Mouse (Mus musculus): ENCODE measurements at regions not wholly inside any gene's neighbourhood (a gene's known extent, or its start where the extent isn't known, plus 50 kb on each side); places are given as distances from the start of the nearest gene placed in this dataset.

DNA sequence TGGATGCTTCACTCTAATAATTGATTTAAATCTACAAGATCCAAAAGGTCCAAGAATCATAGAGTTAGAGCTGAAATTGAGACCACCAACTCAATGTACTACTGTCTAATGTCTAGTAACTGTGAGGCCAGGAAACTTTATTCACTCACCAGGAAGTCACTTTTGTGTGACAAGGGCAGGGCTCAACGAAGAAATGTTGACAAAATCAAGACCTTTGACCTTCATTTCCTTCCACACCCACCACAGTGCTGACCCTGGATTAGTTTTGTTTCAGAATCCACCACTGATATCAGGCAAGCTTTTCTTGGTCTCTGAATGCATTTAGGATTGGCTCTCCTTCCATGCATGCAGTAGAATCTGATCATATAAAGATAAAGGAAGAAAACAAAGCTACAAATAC lies 487.5 kb upstream of the Gm26657 start:
- no peak overlapping the region for H3K4me2 ChIP-seq (ENCODE audit: low read length)
- ATAC-seq (no peak), DNase-seq (ENCODE audit: low spot score) (no peak)
- no peaks in the 10 kb centered on the region for H3K4me1 ChIP-seq (ENCODE audit: control insufficient read depth, insufficient read depth, low read length)
- no peaks in the 10 kb centered on the region for H3K27me3 ChIP-seq (replicated peaks; ENCODE audit: control insufficient read depth, insufficient read depth, low read length)
- no peak overlapping the region for H3K27ac ChIP-seq (ENCODE audit: low read depth, low read length)
- no peaks in the 10 kb centered on the region for H3K9me3 ChIP-seq (replicated peaks; ENCODE audit: control insufficient read depth, low read length)
- WGBS: 54% methylated on average over 1 of the region's 1 CpGs
- no peak overlapping the region for H3K4me3 ChIP-seq (ENCODE audit: low read depth, low read length)
- no peak overlapping the region for H3K9ac ChIP-seq (ENCODE audit: low read length)
- H3K36me3 ChIP-seq (ENCODE audit: control insufficient read depth, insufficient read depth, low read length): no peaks in the 10 kb centered on the region

DNA sequence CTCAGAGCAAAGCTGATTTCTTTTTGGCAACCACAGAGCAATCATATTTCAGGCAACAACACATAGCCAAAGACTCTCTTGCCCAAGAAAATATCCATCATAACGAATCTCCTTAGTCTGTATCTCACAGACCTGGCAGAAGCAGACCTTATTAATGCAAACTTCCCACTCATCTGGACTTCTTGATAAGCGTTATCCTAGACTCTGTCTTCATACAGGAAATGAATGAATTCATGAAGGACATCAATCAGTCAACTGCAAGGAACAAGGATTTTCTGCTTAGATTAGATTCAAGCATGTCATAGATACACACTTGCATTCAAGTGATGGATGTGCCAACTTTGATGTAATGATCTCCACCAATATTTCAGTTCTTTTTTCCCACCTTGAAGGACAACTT lies 488.1 kb upstream of the Gm26657 start:
- ATAC-seq (no peak), DNase-seq (ENCODE audit: low spot score) (no peak)
- Histone ChIP-seq H3K36me3 (ENCODE audit: control insufficient read depth, insufficient read depth, low read length) (no peaks in the 10 kb centered on the region), H3K4me1 (ENCODE audit: control insufficient read depth, insufficient read depth, low read length) (no peaks in the 10 kb centered on the region), H3K27me3 (replicated peaks; ENCODE audit: control insufficient read depth, insufficient read depth, low read length) (no peaks in the 10 kb centered on the region), H3K4me3 (ENCODE audit: low read depth, low read length) (no peak overlapping the region), H3K4me2 (ENCODE audit: low read length) (no peak overlapping the region), H3K27ac (ENCODE audit: low read depth, low read length) (no peak overlapping the region), H3K9me3 (replicated peaks; ENCODE audit: control insufficient read depth, low read length) (no peaks in the 10 kb centered on the region), H3K9ac (ENCODE audit: low read length) (no peak overlapping the region)
- 86% methylated on average over 2 of the region's 2 CpGs for WGBS

DNA sequence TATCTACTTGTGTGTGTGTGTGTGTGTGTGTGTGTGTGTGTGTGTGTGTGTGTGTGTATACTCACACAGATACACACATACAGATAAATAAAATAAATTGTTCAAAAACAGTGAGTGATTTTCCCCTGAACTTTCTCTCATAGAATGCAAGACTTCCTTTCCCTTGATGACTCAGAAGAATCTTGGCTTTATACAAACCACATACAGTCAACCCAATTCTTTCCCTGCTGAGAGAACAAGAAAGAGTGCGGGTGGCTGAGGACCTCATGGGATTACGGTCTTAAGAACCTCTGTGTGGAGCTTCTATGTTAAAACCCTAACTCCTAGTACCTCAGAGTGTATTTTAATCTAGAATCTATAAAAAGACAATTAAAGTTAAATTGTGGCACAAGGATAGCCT lies 489.3 kb upstream of the Gm26657 start:
- Histone ChIP-seq H3K4me2 (ENCODE audit: low read length) (no peak overlapping the region), H3K9ac (ENCODE audit: low read length) (no peak overlapping the region), H3K9me3 (replicated peaks; ENCODE audit: control insufficient read depth, low read length) (no peaks in the 10 kb centered on the region), H3K27me3 (replicated peaks; ENCODE audit: control insufficient read depth, insufficient read depth, low read length) (no peaks in the 10 kb centered on the region), H3K4me3 (ENCODE audit: low read depth, low read length) (no peak overlapping the region), H3K36me3 (ENCODE audit: control insufficient read depth, insufficient read depth, low read length) (no peaks in the 10 kb centered on the region), H3K27ac (ENCODE audit: low read depth, low read length) (no peak overlapping the region), H3K4me1 (ENCODE audit: control insufficient read depth, insufficient read depth, low read length) (no peaks in the 10 kb centered on the region)
- 94% methylated on average over 2 of the region's 2 CpGs for WGBS
- ATAC-seq (no peak), DNase-seq (ENCODE audit: low spot score) (no peak)

DNA sequence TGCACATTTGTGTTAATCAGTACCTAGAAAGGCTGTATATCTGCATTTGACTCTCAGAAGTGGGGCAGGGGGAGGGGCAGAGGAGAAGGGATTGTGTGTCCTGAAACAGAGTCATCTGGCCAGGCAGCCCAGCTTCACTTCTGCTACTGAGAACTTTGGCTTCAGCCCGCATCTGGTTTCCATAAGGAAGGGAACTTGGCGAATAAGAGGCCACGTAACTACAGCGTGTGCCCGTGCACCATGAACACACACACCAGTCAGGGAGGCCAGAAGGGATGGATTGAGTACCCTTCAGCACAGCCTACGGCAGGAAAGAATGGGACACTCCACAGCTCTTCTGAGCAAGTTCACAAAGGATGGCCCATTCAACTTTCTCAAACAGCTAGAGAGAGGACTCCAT lies 496.0 kb upstream of the Gm26657 start:
- H3K4me1 ChIP-seq (ENCODE audit: control insufficient read depth, insufficient read depth, low read length): no peaks in the 10 kb centered on the region
- WGBS: 80% methylated on average over 6 of the region's 6 CpGs
- ATAC-seq (no peak), DNase-seq (ENCODE audit: low spot score) (no peak)
- no peak overlapping the region for H3K4me3 ChIP-seq (ENCODE audit: low read depth, low read length)
- no peaks in the 10 kb centered on the region for H3K9me3 ChIP-seq (replicated peaks; ENCODE audit: control insufficient read depth, low read length)
- no peaks in the 10 kb centered on the region for H3K36me3 ChIP-seq (ENCODE audit: control insufficient read depth, insufficient read depth, low read length)
- H3K4me2 ChIP-seq (ENCODE audit: low read length): no peak overlapping the region
- no peaks in the 10 kb centered on the region for H3K27me3 ChIP-seq (replicated peaks; ENCODE audit: control insufficient read depth, insufficient read depth, low read length)
- H3K27ac ChIP-seq (ENCODE audit: low read depth, low read length): no peak overlapping the region
- H3K9ac ChIP-seq (ENCODE audit: low read length): no peak overlapping the region

DNA sequence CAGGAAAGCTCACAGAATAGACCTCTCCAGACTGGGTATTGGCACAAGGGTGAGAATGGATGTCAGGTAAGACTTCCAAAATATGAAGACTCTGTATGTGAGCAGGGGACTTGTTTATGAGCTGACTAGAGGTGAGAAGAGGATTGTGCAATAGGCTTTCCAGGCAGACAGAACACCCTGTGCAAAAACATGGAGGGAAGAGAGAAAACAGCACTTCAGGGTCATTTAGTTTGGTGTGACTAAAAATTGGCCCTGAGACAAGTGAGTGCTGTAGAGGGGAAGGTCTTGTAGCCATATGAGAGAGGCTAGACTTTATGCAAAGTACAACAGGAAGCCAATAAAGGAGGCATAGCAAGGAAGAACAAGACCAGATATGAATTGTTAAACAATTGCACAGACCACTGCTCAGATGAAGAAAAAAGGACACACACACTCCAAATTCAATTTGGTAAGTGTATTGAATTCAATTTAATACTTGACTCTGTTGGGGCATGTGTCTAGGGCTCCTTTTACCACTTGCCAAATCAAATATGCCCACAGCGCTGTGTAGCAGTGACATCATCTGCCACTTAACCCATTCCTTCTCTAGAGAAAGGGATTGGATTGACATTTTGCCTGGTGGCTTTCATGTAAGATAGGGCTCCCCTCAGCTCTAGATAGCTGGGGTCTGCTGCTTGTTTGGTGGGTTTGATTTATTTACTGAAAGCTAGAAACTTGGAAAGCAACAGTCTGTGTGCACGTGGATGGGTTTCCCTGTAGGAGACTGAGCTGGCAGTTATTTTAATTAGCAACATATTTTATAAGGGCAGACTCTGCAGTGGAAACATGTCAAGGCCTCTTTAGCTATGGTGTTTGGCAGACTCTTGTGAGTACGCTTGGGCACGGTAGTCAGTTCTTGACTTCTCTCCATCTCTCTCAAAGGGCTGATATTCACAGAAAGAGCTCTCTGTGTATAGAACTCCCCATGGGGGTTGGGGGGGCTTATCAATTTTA lies 501.1 kb upstream of the Gm26657 start:
- Histone ChIP-seq H3K9ac (ENCODE audit: low read length) (no peak overlapping the region), H3K4me2 (ENCODE audit: low read length) (no peak overlapping the region), H3K9me3 (replicated peaks; ENCODE audit: control insufficient read depth, low read length) (no peaks in the 10 kb centered on the region), H3K36me3 (ENCODE audit: control insufficient read depth, insufficient read depth, low read length) (no peaks in the 10 kb centered on the region), H3K27me3 (replicated peaks; ENCODE audit: control insufficient read depth, insufficient read depth, low read length) (no peaks in the 10 kb centered on the region), H3K4me1 (ENCODE audit: control insufficient read depth, insufficient read depth, low read length) (no peaks in the 10 kb centered on the region), H3K4me3 (ENCODE audit: low read depth, low read length) (no peak overlapping the region), H3K27ac (ENCODE audit: low read depth, low read length) (no peak overlapping the region)
- 65% methylated on average over 4 of the region's 4 CpGs for WGBS
- ATAC-seq: no peak
- DNase-seq (ENCODE audit: low spot score): no peak

DNA sequence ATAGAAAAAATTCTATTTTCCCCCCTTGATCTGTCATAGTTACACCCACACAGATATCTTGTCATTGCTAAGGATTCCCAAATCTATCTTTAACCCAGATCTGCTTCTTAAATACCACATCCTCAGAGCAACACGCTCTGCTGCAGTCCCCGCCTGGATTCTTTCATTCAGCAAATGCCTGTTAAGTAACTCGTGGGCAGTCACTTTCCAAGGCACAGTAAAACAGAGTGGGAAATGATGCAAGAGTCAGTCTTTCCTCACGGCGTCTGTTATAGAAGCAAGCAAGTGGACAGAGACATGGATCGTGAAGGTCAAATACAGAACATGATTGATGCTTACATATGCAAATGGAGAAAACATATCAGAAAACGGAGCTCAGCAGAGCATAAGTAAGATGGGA lies 508.5 kb upstream of the Gm26657 start:
- Histone ChIP-seq H3K4me1 (ENCODE audit: control insufficient read depth, insufficient read depth, low read length) (no peaks in the 10 kb centered on the region), H3K36me3 (ENCODE audit: control insufficient read depth, insufficient read depth, low read length) (no peaks in the 10 kb centered on the region), H3K27me3 (replicated peaks; ENCODE audit: control insufficient read depth, insufficient read depth, low read length) (no peaks in the 10 kb centered on the region), H3K9ac (ENCODE audit: low read length) (no peak overlapping the region), H3K4me2 (ENCODE audit: low read length) (no peak overlapping the region), H3K27ac (ENCODE audit: low read depth, low read length) (no peak overlapping the region), H3K4me3 (ENCODE audit: low read depth, low read length) (no peak overlapping the region), H3K9me3 (replicated peaks; ENCODE audit: control insufficient read depth, low read length) (no peaks in the 10 kb centered on the region)
- no peak for DNase-seq (ENCODE audit: low spot score)
- 86% methylated on average over 7 of the region's 7 CpGs for WGBS
- ATAC-seq: no peak

DNA sequence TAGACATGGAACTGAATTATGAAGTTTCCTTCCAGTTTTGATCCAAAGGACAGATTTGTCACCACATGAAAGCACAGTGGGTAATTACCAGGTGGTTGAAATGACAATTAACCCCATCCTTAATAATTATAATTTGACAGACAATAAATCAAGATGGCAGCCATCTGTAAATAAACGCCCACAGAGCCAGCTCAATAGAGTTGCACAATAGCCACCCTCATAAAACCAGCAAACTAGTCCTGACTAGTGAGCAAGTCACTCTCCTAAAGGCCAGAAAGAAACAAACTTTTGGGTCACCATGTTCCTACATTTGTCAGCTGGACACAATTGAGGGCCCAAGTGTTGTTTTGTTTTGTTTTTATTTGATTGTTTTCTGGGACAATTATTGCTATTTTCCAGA lies 509.4 kb upstream of the Gm26657 start:
- no peak for ATAC-seq
- Histone ChIP-seq H3K27me3 (replicated peaks; ENCODE audit: control insufficient read depth, insufficient read depth, low read length) (no peaks in the 10 kb centered on the region), H3K9me3 (replicated peaks; ENCODE audit: control insufficient read depth, low read length) (no peaks in the 10 kb centered on the region), H3K4me2 (ENCODE audit: low read length) (no peak overlapping the region), H3K36me3 (ENCODE audit: control insufficient read depth, insufficient read depth, low read length) (no peaks in the 10 kb centered on the region), H3K4me1 (ENCODE audit: control insufficient read depth, insufficient read depth, low read length) (no peaks in the 10 kb centered on the region), H3K9ac (ENCODE audit: low read length) (no peak overlapping the region), H3K4me3 (ENCODE audit: low read depth, low read length) (no peak overlapping the region), H3K27ac (ENCODE audit: low read depth, low read length) (no peak overlapping the region)
- DNase-seq (ENCODE audit: low spot score): no peak
- 87% methylated on average over 1 of the region's 1 CpGs for WGBS

DNA sequence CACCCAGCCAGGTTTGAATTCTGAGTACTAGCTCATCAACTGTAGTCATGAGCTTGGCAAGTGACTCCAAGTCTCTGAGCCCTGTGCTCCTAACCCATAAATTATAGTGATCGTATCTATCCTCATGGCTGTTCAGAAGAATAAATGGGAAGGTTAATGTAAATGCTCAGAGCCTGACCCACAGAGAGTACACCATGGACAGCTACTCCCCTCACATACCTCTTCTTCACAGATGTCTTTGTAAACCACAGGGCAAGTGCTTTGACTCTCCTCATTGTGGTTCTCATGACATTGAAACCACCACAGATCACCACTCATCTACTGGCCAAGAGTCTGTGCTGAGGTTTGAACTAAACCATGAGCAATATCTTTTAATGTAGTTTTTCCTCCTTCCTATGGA lies 513.4 kb upstream of the Gm26657 start:
- no peak overlapping the region for H3K4me3 ChIP-seq (ENCODE audit: low read depth, low read length)
- 97% methylated on average over 1 of the region's 1 CpGs for WGBS
- peaks cover 6% of the 10 kb centered on the region for H3K4me1 ChIP-seq (ENCODE audit: control insufficient read depth, insufficient read depth, low read length)
- H3K27ac ChIP-seq (ENCODE audit: low read depth, low read length): no peak overlapping the region
- H3K9ac ChIP-seq (ENCODE audit: low read length): no peak overlapping the region
- no peak for ATAC-seq
- no peaks in the 10 kb centered on the region for H3K27me3 ChIP-seq (replicated peaks; ENCODE audit: control insufficient read depth, insufficient read depth, low read length)
- H3K9me3 ChIP-seq (replicated peaks; ENCODE audit: control insufficient read depth, low read length): no peaks in the 10 kb centered on the region
- no peak for DNase-seq (ENCODE audit: low spot score)
- H3K36me3 ChIP-seq (ENCODE audit: control insufficient read depth, insufficient read depth, low read length): no peaks in the 10 kb centered on the region
- no peak overlapping the region for H3K4me2 ChIP-seq (ENCODE audit: low read length)

DNA sequence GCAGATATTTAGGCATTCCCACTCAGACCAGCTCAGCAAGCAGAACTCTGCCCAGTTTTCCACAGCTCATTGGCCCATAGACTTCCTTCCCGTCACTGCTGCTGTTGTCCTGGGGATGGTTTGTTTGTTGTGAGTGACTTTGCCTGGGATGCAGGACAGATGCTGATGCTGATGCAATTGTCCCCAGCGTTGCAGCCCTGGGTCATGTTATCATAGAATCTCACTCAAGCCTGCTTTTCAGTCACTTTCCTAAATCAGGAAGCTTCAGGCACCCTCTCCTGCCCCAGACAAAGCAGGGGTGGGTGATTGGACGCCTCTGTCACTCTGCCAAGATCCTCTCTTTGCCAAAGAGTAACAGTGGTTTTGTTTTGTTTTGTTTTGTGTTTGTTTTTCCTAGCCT lies 515.3 kb upstream of the Gm26657 start:
- H3K36me3 ChIP-seq (ENCODE audit: control insufficient read depth, insufficient read depth, low read length): no peaks in the 10 kb centered on the region
- ATAC-seq: no peak
- H3K9me3 ChIP-seq (replicated peaks; ENCODE audit: control insufficient read depth, low read length): no peaks in the 10 kb centered on the region
- H3K4me3 ChIP-seq (ENCODE audit: low read depth, low read length): no peak overlapping the region
- DNase-seq (ENCODE audit: low spot score): no peak
- WGBS: 57% methylated on average over 3 of the region's 3 CpGs
- no peak overlapping the region for H3K4me2 ChIP-seq (ENCODE audit: low read length)
- no peaks in the 10 kb centered on the region for H3K27me3 ChIP-seq (replicated peaks; ENCODE audit: control insufficient read depth, insufficient read depth, low read length)
- H3K4me1 ChIP-seq (ENCODE audit: control insufficient read depth, insufficient read depth, low read length): peaks cover 6% of the 10 kb centered on the region
- no peak overlapping the region for H3K9ac ChIP-seq (ENCODE audit: low read length)
- H3K27ac ChIP-seq (ENCODE audit: low read depth, low read length): no peak overlapping the region

All from forebrain, embryonic 14.5 days (tissue).